Mouse (Mus musculus): ENCODE data around the gene Olfr914. TPM values are rescaled to one million over a fixed set of nuclear protein-coding genes. Genes with fewer than 3 reads are reported as not detected.

The Olfr914 gene
- polyA plus RNA-seq (2015; fragmentation: Nextera tagmentation; extraction: Ambion mirVana): not detected in 2 replicates

- H3K27ac ChIP-seq (ENCODE audit: low read depth): no peak within 1 kb of the TSS
- no peak within 1 kb of the TSS for H3K9ac ChIP-seq (replicated peaks)
- no peaks in the 10 kb centered on the region for H3K36me3 ChIP-seq (replicated peaks; ENCODE audit: insufficient read depth, low read length)
- no peak within 1 kb of the TSS for H3K4me3 ChIP-seq (ENCODE audit: low read depth, low read length)
- no peak for TF ChIP-seq CTCF (IDR thresholded peaks at IDR 0.05; ENCODE audit: low read depth)
- TF ChIP-seq EP300 (IDR thresholded peaks at IDR 0.05; ENCODE audit: low read depth): no peak
- H3K4me1 ChIP-seq (ENCODE audit: insufficient read depth): no peaks in the 10 kb centered on the region
- no peaks in the 10 kb centered on the region for H3K9me3 ChIP-seq (ENCODE audit: low read length)
- ATAC-seq: no peak
- whole genome bisulfite sequencing (ENCODE audit: insufficient replicate concordance): 56% methylated on average over 2 of the region's 2 CpGs
- H3K27me3 ChIP-seq (ENCODE audit: insufficient read depth, low read length): no peaks in the 10 kb centered on the region
- H3K4me2 ChIP-seq (ENCODE audit: low read depth, low read length): no peak within 1 kb of the TSS
- DNase-seq: no peak
Observed at GRCm38 (mm10) chr9:38604802-38605201, at the start of gene Olfr914. TSS of gene Olfr914 (plus strand) at chr9:38605102.

DNA sequence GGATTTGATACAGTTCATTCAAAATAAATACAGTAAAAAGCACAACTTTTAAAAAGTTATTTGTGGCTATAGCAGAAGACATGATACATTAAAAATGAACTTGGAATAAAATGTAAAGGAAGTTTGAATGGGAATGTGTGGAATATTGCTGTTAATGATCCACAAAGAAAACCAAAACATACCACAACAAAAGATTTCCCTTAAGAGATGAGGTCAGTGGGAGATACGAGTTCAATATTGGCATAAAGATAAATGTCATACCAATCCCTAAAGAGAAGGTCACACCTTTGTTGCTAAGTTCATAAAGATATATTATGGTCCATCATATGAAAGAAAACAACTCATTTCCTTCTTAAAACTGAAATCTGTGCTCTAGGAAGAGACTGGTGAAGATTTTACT, 25.0 kb upstream of the Olfr914 start, which contains the start of gene Olfr912:
Olfr912 (plus strand) TSS at position 301 of the 400 bp plus-strand sequence.
- no peak for ATAC-seq

GRCm38 (mm10) chr9:38591056-38591455, 13.8 kb upstream of the Olfr914 start:
- H3K4me2 ChIP-seq (ENCODE audit: low read depth, low read length): no peak overlapping the region
- no peak overlapping the region for H3K4me3 ChIP-seq (ENCODE audit: low read depth, low read length)
- H3K27me3 ChIP-seq (ENCODE audit: insufficient read depth, low read length): no peaks in the 10 kb centered on the region
- no peaks in the 10 kb centered on the region for H3K4me1 ChIP-seq (ENCODE audit: insufficient read depth)
- ATAC-seq (no peak), DNase-seq (no peak)
- WGBS (ENCODE audit: insufficient replicate concordance): 45% methylated on average over 1 of the region's 1 CpGs
- H3K9me3 ChIP-seq (ENCODE audit: low read length): no peaks in the 10 kb centered on the region
- H3K27ac ChIP-seq (ENCODE audit: low read depth): no peak overlapping the region
- TF ChIP-seq CTCF (IDR thresholded peaks at IDR 0.05; ENCODE audit: low read depth) (no peak), EP300 (IDR thresholded peaks at IDR 0.05; ENCODE audit: low read depth) (no peak)
- H3K9ac ChIP-seq (replicated peaks): no peak overlapping the region
- no peaks in the 10 kb centered on the region for H3K36me3 ChIP-seq (replicated peaks; ENCODE audit: insufficient read depth, low read length)

More for the DNA sequence above, 25.0 kb upstream of the Olfr914 start, which contains the start of gene Olfr912:
- no peak for DNase-seq
- TF ChIP-seq EP300 (IDR thresholded peaks at IDR 0.05; ENCODE audit: low read depth) (no peak), CTCF (IDR thresholded peaks at IDR 0.05; ENCODE audit: low read depth) (no peak)
- Histone ChIP-seq H3K27me3 (ENCODE audit: insufficient read depth, low read length) (no peaks in the 10 kb centered on the region), H3K4me3 (ENCODE audit: low read depth, low read length) (no peak within 1 kb of the TSS), H3K9ac (replicated peaks) (no peak within 1 kb of the TSS), H3K4me1 (ENCODE audit: insufficient read depth) (no peaks in the 10 kb centered on the region), H3K4me2 (ENCODE audit: low read depth, low read length) (no peak within 1 kb of the TSS), H3K27ac (ENCODE audit: low read depth) (no peak within 1 kb of the TSS), H3K36me3 (replicated peaks; ENCODE audit: insufficient read depth, low read length) (no peaks in the 10 kb centered on the region), H3K9me3 (ENCODE audit: low read length) (no peaks in the 10 kb centered on the region)
- WGBS (ENCODE audit: insufficient replicate concordance): 70% methylated on average over 1 of the region's 1 CpGs

DNA sequence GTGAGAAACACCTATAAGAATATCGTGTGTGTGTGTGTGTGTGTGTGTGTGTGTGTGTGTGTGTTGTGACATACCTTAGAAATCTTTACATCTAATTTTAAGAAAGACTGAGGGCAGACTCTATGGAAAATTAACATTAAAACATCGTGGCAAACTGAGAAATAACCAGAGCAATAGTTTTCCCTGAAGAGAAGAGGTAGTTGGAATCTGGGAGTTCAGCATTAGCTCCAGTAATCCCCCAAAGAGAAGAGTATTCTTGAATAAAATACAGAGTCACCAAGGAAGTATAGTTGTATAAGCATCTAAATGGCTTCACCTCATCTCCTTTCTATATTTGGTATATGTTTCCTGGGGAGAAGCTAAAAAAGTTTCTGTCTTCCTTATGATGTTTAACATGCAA, 12.4 kb upstream of the Olfr914 start, which contains the start of gene Olfr913:
Olfr913 (plus strand) TSS at position 301 of the 400 bp plus-strand sequence.
- Histone ChIP-seq H3K27ac (ENCODE audit: low read depth) (no peak within 1 kb of the TSS), H3K4me2 (ENCODE audit: low read depth, low read length) (no peak within 1 kb of the TSS), H3K4me1 (ENCODE audit: insufficient read depth) (no peaks in the 10 kb centered on the region), H3K9me3 (ENCODE audit: low read length) (no peaks in the 10 kb centered on the region), H3K4me3 (ENCODE audit: low read depth, low read length) (no peak within 1 kb of the TSS), H3K36me3 (replicated peaks; ENCODE audit: insufficient read depth, low read length) (no peaks in the 10 kb centered on the region), H3K27me3 (ENCODE audit: insufficient read depth, low read length) (no peaks in the 10 kb centered on the region), H3K9ac (replicated peaks) (no peak within 1 kb of the TSS)
- no peak for TF ChIP-seq CTCF (IDR thresholded peaks at IDR 0.05; ENCODE audit: low read depth)
- no peak for DNase-seq
- no peak for ATAC-seq
- 39% methylated on average over 2 of the region's 2 CpGs for WGBS (ENCODE audit: insufficient replicate concordance)

- H3K27me3 ChIP-seq (ENCODE audit: insufficient read depth, low read length): no peaks in the 10 kb centered on the region
- no peaks in the 10 kb centered on the region for H3K9me3 ChIP-seq (ENCODE audit: low read length)
- no peak overlapping the region for H3K4me3 ChIP-seq (ENCODE audit: low read depth, low read length)
- ATAC-seq: no peak
- 73% methylated on average over 4 of the region's 4 CpGs for WGBS (ENCODE audit: insufficient replicate concordance)
- H3K36me3 ChIP-seq (replicated peaks; ENCODE audit: insufficient read depth, low read length): no peaks in the 10 kb centered on the region
- no peak overlapping the region for H3K27ac ChIP-seq (ENCODE audit: low read depth)
- no peaks in the 10 kb centered on the region for H3K4me1 ChIP-seq (ENCODE audit: insufficient read depth)
- no peak overlapping the region for H3K4me2 ChIP-seq (ENCODE audit: low read depth, low read length)
- no peak for DNase-seq
- no peak overlapping the region for H3K9ac ChIP-seq (replicated peaks)
- no peak for TF ChIP-seq EP300 (IDR thresholded peaks at IDR 0.05; ENCODE audit: low read depth)
- no peak for TF ChIP-seq CTCF (IDR thresholded peaks at IDR 0.05; ENCODE audit: low read depth)
Observed at GRCm38 (mm10) chr9:38632406-38632805, 27.5 kb downstream of the Olfr914 start.

- 63% methylated on average over 1 of the region's 1 CpGs for WGBS (ENCODE audit: insufficient replicate concordance)
- H3K27me3 ChIP-seq (ENCODE audit: insufficient read depth, low read length): no peaks in the 10 kb centered on the region
- H3K4me1 ChIP-seq (ENCODE audit: insufficient read depth): no peaks in the 10 kb centered on the region
- H3K4me3 ChIP-seq (ENCODE audit: low read depth, low read length): no peak within 1 kb of the TSS
- no peak within 1 kb of the TSS for H3K27ac ChIP-seq (ENCODE audit: low read depth)
- H3K4me2 ChIP-seq (ENCODE audit: low read depth, low read length): no peak within 1 kb of the TSS
- TF ChIP-seq EP300 (IDR thresholded peaks at IDR 0.05; ENCODE audit: low read depth): no peak
- no peak for TF ChIP-seq CTCF (IDR thresholded peaks at IDR 0.05; ENCODE audit: low read depth)
- no peak for ATAC-seq
- H3K9me3 ChIP-seq (ENCODE audit: low read length): no peaks in the 10 kb centered on the region
- DNase-seq: no peak
- no peaks in the 10 kb centered on the region for H3K36me3 ChIP-seq (replicated peaks; ENCODE audit: insufficient read depth, low read length)
- no peak within 1 kb of the TSS for H3K9ac ChIP-seq (replicated peaks)
Observed at GRCm38 (mm10) chr9:38659775-38660174, 54.9 kb downstream of the Olfr914 start, which contains the start of gene Olfr916. TSS of gene Olfr916 (minus strand) at chr9:38659875.

Other genes starting within 250 kb of the Olfr914 start
- gene Olfr250, start 238.2 kb upstream of the Olfr914 start, polyA plus RNA-seq (2015; fragmentation: Nextera tagmentation; extraction: Ambion mirVana): not detected in 2 replicates
- gene Olfr251, start 228.0 kb upstream of the Olfr914 start, polyA plus RNA-seq (2015; fragmentation: Nextera tagmentation; extraction: Ambion mirVana): not detected in 2 replicates
- not detected in 2 replicates for gene Olfr147, start 203.4 kb upstream of the Olfr914 start, polyA plus RNA-seq (2015; fragmentation: Nextera tagmentation; extraction: Ambion mirVana)
- not detected in 2 replicates for gene Olfr901, start 175.6 kb upstream of the Olfr914 start, polyA plus RNA-seq (2015; fragmentation: Nextera tagmentation; extraction: Ambion mirVana)
- gene Olfr902, start 157.4 kb upstream of the Olfr914 start, polyA plus RNA-seq (2015; fragmentation: Nextera tagmentation; extraction: Ambion mirVana): not detected in 2 replicates
- not detected in 2 replicates for gene Olfr904, start 142.0 kb upstream of the Olfr914 start, polyA plus RNA-seq (2015; fragmentation: Nextera tagmentation; extraction: Ambion mirVana)
- gene Olfr905, start 134.0 kb upstream of the Olfr914 start, polyA plus RNA-seq (2015; fragmentation: Nextera tagmentation; extraction: Ambion mirVana): not detected in 2 replicates
- not detected in 2 replicates for gene Olfr906, start 118.0 kb upstream of the Olfr914 start, polyA plus RNA-seq (2015; fragmentation: Nextera tagmentation; extraction: Ambion mirVana)
- not detected in 2 replicates for gene Olfr907, start 109.3 kb upstream of the Olfr914 start, polyA plus RNA-seq (2015; fragmentation: Nextera tagmentation; extraction: Ambion mirVana)
- gene Olfr911-ps1, start 83.5 kb upstream of the Olfr914 start, polyA plus RNA-seq (2015; fragmentation: Nextera tagmentation; extraction: Ambion mirVana): not detected in 2 replicates
- gene Olfr910, start 67.3 kb upstream of the Olfr914 start, polyA plus RNA-seq (2015; fragmentation: Nextera tagmentation; extraction: Ambion mirVana): not detected in 2 replicates
- gene Olfr912, start 24.9 kb upstream of the Olfr914 start, polyA plus RNA-seq (2015; fragmentation: Nextera tagmentation; extraction: Ambion mirVana): not detected in 2 replicates
- not detected in 2 replicates for gene Olfr913, start 12.3 kb upstream of the Olfr914 start, polyA plus RNA-seq (2015; fragmentation: Nextera tagmentation; extraction: Ambion mirVana)
- not detected in 2 replicates for gene Olfr916, start 54.8 kb downstream of the Olfr914 start, polyA plus RNA-seq (2015; fragmentation: Nextera tagmentation; extraction: Ambion mirVana)
- not detected in 2 replicates for gene Olfr917, start 60.7 kb downstream of the Olfr914 start, polyA plus RNA-seq (2015; fragmentation: Nextera tagmentation; extraction: Ambion mirVana)
- gene Olfr918, start 69.5 kb downstream of the Olfr914 start, polyA plus RNA-seq (2015; fragmentation: Nextera tagmentation; extraction: Ambion mirVana): not detected in 2 replicates
- not detected in 2 replicates for gene Olfr919, start 98.6 kb downstream of the Olfr914 start, polyA plus RNA-seq (2015; fragmentation: Nextera tagmentation; extraction: Ambion mirVana)
- gene Vwa5a, start 113.2 kb downstream of the Olfr914 start, polyA plus RNA-seq (2015; fragmentation: Nextera tagmentation; extraction: Ambion mirVana): 6.1 and 8.0 TPM in 2 replicates
- gene Olfr920, start 147.2 kb downstream of the Olfr914 start, polyA plus RNA-seq (2015; fragmentation: Nextera tagmentation; extraction: Ambion mirVana): 0.05 TPM in 2 replicates
- gene Olfr921, start 168.0 kb downstream of the Olfr914 start, polyA plus RNA-seq (2015; fragmentation: Nextera tagmentation; extraction: Ambion mirVana): not detected in 2 replicates
- not detected in 2 replicates for gene Olfr922, start 209.5 kb downstream of the Olfr914 start, polyA plus RNA-seq (2015; fragmentation: Nextera tagmentation; extraction: Ambion mirVana)
- gene Olfr923, start 221.4 kb downstream of the Olfr914 start, polyA plus RNA-seq (2015; fragmentation: Nextera tagmentation; extraction: Ambion mirVana): not detected in 2 replicates
- not detected in 2 replicates for gene Olfr924, start 239.3 kb downstream of the Olfr914 start, polyA plus RNA-seq (2015; fragmentation: Nextera tagmentation; extraction: Ambion mirVana)
- not detected in 2 replicates for gene Olfr26, start 250.0 kb downstream of the Olfr914 start, polyA plus RNA-seq (2015; fragmentation: Nextera tagmentation; extraction: Ambion mirVana)